Mouse (Mus musculus): Measurements from ENCODE around the gene Nfic.

The Nfic gene

GRCm38 (mm10) chr10:81405588-81406201, 49.7 kb downstream of the Nfic start:
- DNase-seq (ENCODE audit: low read depth, low spot score): peak; percentile 58

GRCm38 (mm10) chr10:81404720-81405119, 50.7 kb downstream of the Nfic start:
- DNase-seq (ENCODE audit: low read depth, low spot score): no peak

DNA sequence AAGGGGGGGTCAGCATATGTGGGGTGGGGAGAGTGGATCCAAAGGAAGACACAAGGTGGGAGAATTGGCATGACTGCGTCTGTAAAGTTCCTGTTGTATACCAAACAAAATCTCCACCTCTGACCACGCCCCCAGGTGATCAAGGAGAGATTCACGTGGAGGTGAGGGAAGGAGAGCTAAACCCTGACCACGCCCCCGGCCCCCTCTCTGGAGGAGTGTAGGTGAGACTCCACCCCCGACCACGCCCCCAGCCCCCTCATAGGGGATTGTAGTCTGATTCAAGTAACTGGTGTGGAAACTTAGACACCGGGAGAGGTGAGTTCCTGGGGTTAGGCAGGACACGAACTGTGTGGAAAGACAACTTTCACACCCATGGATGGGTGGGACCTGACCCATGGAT, 51.4 kb downstream of the Nfic start:
- no peak for DNase-seq (ENCODE audit: low read depth, low spot score)

- DNase-seq (ENCODE audit: low read depth, low spot score): no peak
Measured at GRCm38 (mm10) chr10:81403511-81403910, 51.9 kb downstream of the Nfic start.

GRCm38 (mm10) chr10:81402227-81402765, 53.1 kb downstream of the Nfic start:
- DNase-seq (ENCODE audit: low read depth, low spot score): no peak

DNA sequence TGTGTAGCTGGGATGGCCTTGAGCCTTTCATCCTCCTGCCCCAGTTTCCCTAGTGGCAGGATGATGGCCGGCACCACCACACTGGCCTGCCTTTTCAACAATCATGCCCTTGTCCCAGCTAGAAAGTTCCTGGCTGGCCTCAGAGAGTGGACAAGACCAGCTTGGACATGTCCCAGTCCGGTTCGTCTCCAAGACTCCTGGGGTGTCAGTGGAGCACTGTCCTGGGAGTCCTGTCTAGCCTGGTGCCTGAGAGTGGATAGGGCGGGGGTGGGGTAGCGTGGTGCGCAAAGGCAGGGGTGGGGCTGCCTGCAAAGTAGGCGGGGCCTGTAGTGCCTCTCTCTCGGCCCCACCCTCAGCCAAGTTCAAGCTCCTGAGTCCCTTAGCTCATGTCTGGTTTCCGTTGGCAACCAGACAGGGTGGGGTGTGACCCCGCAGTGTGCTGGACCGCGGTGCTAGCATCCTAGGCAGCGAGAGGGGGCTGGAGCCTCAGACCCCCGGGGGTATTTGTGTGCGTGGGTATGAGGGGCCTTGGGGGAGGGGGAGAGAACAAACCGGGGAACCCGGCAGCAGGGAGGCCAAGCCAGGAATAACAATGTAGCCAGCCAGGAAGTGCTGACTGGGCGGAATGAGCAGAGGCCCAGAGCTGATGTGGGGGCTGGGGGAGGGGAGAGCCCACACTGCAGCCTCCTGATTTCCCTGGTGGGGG, 53.8 kb downstream of the Nfic start:
- DNase-seq (ENCODE audit: low read depth, low spot score): no peak

- DNase-seq (ENCODE audit: low read depth, low spot score): no peak
Measured at GRCm38 (mm10) chr10:81401205-81401520, 54.3 kb downstream of the Nfic start.

GRCm38 (mm10) chr10:81400371-81401204, 54.8 kb downstream of the Nfic start:
- DNase-seq (ENCODE audit: low read depth, low spot score): no peak

- no peak for DNase-seq (ENCODE audit: low read depth, low spot score)
Measured at GRCm38 (mm10) chr10:81399798-81400308, 55.6 kb downstream of the Nfic start.

DNA sequence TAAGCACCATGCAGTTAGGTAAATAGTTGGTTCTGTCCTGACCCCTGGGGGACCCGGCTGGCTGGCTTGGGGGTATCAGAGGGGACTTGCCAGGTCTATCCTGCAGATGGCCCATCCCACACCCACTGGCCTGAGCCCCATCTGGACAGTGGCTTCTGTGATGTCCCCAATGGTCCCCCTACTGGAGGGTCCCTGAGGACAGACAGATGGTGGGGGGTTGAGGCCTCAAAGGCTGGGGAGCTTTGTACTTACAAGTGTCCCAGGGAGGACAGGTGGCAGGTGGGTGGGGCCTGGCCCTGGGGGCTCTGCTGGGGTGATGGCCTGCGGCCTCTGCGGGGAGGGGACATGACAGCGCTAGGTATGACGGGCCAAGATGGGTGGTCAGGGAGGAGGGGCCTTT, 56.1 kb downstream of the Nfic start:
- DNase-seq (ENCODE audit: low read depth, low spot score): no peak

DNA sequence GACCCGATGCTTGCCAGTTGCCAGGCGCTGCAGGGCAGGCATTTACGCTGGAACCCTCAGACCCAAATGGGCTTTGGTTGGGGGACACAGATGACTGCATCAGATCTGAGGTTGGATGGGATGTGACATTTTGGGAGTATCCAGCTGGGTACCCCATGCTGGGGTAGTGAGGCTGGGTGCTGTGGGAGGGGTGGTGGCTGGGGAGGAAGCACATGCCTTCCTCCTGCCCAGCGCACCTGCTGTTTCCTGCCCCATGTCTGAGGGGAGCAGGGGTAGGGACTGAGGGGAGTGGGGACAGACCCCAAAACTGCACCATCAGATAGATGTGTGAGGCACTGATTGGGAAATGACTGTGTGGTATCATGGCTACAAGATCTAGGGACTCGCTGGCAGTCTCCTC, 58.7 kb downstream of the Nfic start:
- no peak for DNase-seq (ENCODE audit: low read depth, low spot score)

GRCm38 (mm10) chr10:81395865-81396264, 59.6 kb downstream of the Nfic start:
- no peak for DNase-seq (ENCODE audit: low read depth, low spot score)

GRCm38 (mm10) chr10:81395127-81395526, 60.3 kb downstream of the Nfic start:
- no peak for DNase-seq (ENCODE audit: low read depth, low spot score)

- DNase-seq (ENCODE audit: low read depth, low spot score): no peak
Measured at GRCm38 (mm10) chr10:81393456-81394063, 61.9 kb downstream of the Nfic start.

DNA sequence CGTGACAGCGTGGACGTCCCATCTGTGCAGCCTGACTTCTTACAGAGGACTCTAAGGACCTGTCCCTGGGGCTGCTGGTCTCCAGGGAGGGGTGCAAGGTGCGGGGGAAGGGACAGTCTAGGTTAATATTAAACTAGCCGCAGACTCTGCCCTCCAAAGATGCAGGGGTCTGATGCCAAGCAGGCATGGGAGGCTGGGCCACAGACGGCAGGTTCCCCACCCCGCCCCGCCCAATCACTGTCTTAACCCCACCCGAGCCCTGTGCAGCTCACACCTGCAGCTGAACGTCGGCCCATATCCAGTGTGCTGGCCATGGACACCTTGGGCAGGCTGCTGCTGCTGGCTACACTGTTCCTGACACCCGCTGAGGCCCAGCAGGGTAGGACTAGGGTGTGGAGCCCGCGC, 62.7 kb downstream of the Nfic start, which contains the start of gene Smim24:
Gene Smim24, plus strand, starts transcription at position 271 of the 405 bp plus-strand sequence.
- DNase-seq (ENCODE audit: low read depth, low spot score): no peak

DNA sequence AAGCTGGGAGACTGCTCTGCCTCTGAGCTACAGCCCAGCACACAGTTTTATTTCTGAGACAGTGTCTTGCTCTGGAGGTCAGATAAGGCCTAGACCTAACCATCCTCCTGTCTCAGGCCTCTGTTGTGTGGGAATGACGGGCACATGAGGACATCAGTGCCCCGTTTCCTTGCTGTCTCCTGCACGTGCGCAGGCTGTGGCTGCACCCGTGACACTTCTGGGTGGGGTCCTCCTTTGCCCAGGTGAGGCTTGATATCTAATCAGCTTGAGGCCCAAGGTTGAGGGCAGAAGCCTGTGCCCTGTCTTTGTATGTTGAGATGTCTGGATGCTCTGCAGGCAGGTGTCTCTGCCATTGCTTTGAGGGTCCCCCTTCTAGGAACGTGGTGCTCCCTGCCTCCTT, 63.2 kb downstream of the Nfic start:
- no peak for DNase-seq (ENCODE audit: low read depth, low spot score)

DNA sequence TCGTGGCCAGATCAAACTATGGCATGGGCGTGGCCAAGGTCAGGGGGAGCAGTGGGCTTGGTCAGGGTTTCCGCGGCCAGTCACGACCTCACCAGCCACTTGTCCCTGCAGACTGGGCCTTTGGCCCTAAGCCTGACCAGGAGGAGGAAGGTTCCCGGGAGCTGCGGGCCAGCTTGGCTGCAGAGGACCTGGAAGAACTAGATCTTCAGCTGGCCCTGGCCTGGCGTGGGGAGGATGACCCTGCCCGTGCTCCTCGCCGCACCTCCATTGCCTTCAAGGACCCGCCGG, 64.8 kb downstream of the Nfic start:
- no peak for DNase-seq (ENCODE audit: low read depth, low spot score)

DNA sequence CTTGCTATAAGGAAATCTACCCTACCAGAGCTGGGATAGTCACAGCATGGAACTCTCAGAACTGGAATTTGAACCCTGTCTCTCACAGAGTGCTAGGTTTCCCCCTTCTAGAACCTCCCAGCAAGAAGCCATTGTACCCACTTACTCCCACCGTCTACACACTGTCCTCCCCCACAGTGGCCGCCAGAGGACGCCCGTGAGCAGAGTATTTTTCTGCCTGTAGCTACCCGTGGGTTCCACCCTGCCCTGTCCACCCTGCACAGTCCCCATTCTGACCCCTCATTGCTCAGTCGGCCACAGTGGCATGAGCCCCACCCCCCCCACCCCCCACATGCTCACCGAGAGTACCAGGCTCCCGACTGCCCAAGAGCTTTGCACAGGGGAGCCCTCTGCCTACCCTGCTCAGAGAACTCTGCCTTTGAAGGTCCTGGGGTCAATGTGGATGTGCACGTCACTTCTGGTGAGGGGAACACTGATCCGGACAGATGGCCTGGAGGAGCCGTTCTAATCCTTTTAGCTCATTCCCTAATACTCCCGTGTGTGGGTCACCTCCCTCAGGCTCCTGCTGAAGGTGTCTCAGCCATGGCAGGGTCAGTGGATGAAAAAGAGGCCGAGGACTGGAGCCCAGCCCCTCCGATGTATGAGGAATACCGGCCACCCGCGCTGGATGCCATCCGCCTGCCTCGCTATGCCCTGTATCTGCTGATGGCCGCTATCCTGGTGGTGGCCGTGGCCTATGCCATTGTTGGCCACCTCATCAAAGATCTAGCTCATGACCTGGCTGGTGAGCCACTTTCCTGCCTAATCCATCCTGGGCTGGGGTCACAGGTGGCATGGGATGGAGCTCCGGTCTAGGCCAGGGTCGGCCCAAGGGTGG, 65.4 kb downstream of the Nfic start:
- DNase-seq (ENCODE audit: low read depth, low spot score): peak; percentile 91

GRCm38 (mm10) chr10:81389373-81389772, 66.1 kb downstream of the Nfic start:
- no peak for DNase-seq (ENCODE audit: low read depth, low spot score)

DNA sequence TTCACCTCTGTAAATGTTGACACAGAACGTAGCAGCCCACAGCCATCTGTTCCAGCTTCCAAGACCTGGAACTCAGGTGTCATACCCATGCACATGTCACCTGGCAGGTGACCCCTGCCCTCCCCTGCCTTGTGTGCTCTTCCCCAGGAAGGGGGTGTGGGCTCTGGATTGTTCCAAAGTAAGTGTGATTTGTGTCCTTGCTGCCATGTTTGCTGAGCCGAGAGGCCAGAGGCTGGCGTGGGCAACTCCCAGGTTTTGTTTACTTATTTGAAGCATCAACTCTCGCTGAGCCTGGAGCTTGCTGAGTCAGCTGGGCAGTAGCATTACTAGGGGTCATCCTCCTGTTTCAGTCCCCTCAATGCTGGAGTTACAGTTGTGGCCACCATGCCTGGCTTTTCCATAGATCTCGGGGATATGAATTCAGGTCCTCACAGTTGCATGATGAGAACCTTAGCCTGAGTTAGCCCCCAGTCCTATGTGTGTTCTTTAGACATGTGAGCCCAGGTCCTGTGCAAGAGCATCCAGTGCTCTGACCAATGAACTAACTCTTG, 66.9 kb downstream of the Nfic start, which contains the start of gene Gm48552:
Gene Gm48552, plus strand, starts transcription at position 501 of the 551 bp plus-strand sequence.
- DNase-seq (ENCODE audit: low read depth, low spot score): no peak

- no peak for DNase-seq (ENCODE audit: low read depth, low spot score)
Measured at GRCm38 (mm10) chr10:81387716-81388115, 67.7 kb downstream of the Nfic start.

Measured in retina, adult 2 months (tissue).